Mouse (Mus musculus) CH12.LX (cell line): Measurements from ENCODE around the gene Treml4.

Source experiments
- CTCF ChIP-seq, 2 experiments: IDR thresholded peaks in 1 of 2; conservative IDR thresholded peaks in 1 of 2; 2 replicates each; pipeline ENCODE4 v1.5.1; 2011 to 2012; ENCODE audit warnings: low read depth in 2 of 2, low read length in 2 of 2, improper control_type of control experiment in 1 of 2, inconsistent platforms in 1 of 2, mild to moderate bottlenecking in 1 of 2, moderate library complexity in 1 of 2
- EP300 ChIP-seq: IDR thresholded peaks from 2 replicates; pipeline ENCODE4 v1.6.1; 2011; ENCODE audit warnings: low read length, improper control_type of control experiment
- ETS1 ChIP-seq: conservative IDR thresholded peaks from 2 replicates; pipeline ENCODE4 v1.6.1; 2012; ENCODE audit warnings: low read depth, mild to moderate bottlenecking, inconsistent platforms, low read length, improper control_type of control experiment, moderate library complexity
- GABPA ChIP-seq: IDR thresholded peaks from 2 replicates; pipeline ENCODE4 v1.6.1; 2012; ENCODE audit warnings: low read depth, low read length, improper control_type of control experiment, inconsistent platforms; ENCODE audit not compliant: insufficient replicate concordance
- KAT2A ChIP-seq: IDR thresholded peaks from 2 replicates; pipeline ENCODE4 v1.6.1; 2012; ENCODE audit warnings: low read length, improper control_type of control experiment, inconsistent platforms; ENCODE audit not compliant: insufficient replicate concordance
- MXI1 ChIP-seq: IDR thresholded peaks from 2 replicates; pipeline ENCODE4 v1.6.1; 2011; ENCODE audit warnings: mild to moderate bottlenecking, low read depth, low read length, improper control_type of control experiment
- MYC ChIP-seq: IDR thresholded peaks from 2 replicates; pipeline ENCODE4 v1.6.1; 2011; ENCODE audit warnings: low read depth, mild to moderate bottlenecking, improper control_type of control experiment, low read length
- POLR2A ChIP-seq: IDR thresholded peaks from 2 replicates; pipeline ENCODE4 v1.6.1; 2011; ENCODE audit warnings: low read depth, mild to moderate bottlenecking, improper control_type of control experiment, low read length
- SIN3A ChIP-seq: IDR thresholded peaks from 2 replicates; pipeline ENCODE4 v1.6.1; 2012; ENCODE audit warnings: low read length, improper control_type of control experiment, inconsistent platforms
- TCF12 ChIP-seq: IDR thresholded peaks from 2 replicates; pipeline ENCODE4 v1.6.1; 2014; ENCODE audit warnings: low read depth, mild to moderate bottlenecking, inconsistent platforms, low read length, improper control_type of control experiment
- UBTF ChIP-seq: IDR thresholded peaks from 2 replicates; pipeline ENCODE4 v1.6.1; 2012; ENCODE audit warnings: low read depth, mild to moderate bottlenecking, inconsistent platforms, low read length, improper control_type of control experiment, moderate library complexity
- USF1 ChIP-seq: IDR thresholded peaks from 2 replicates; pipeline ENCODE4 v1.6.1; 2014; ENCODE audit warnings: low read depth, mild to moderate bottlenecking, inconsistent platforms, low read length, improper control_type of control experiment
- ZMIZ1 ChIP-seq: IDR thresholded peaks from 2 replicates; pipeline ENCODE4 v1.6.1; 2012; ENCODE audit warnings: low read depth, mild to moderate bottlenecking, inconsistent platforms, low read length, improper control_type of control experiment

- TF ChIP-seq CTCF (conservative IDR thresholded peaks at IDR 0.05 in 1 of 2, IDR thresholded peaks at IDR 0.05 in 1 of 2; ENCODE audit: low read depth in 2 of 2, low read length in 2 of 2) (no peak), ETS1 (peak; percentile 88), ZMIZ1 (no peak), POLR2A (no peak), EP300 (peak; percentile 98), TCF12 (peak; percentile 80), MXI1 (no peak), UBTF (no peak), MYC (no peak), KAT2A (no peak), SIN3A (no peak), USF1 (no peak), GABPA (no peak)
These were observed 29.6 kb downstream of the Treml4 start for GRCm38 (mm10) chr17:48293500-48294194.
